Mouse (Mus musculus): ENCODE results near the gene Bicc1. TPM values are rescaled to one million over a fixed set of nuclear protein-coding genes. Genes with fewer than 3 reads are reported as not detected.

Gene Bicc1
- polyA plus RNA-seq, 1 experiment from 2014 or later = 4.9 TPM

GRCm38 (mm10) chr10:70919031-70919663, 240.4 kb downstream of the Bicc1 start:
- no peaks in the 10 kb centered on the region for H3K4me1 ChIP-seq (ENCODE audit: control insufficient read depth, insufficient read depth, low read depth, low read length)
- H3K27me3 ChIP-seq (replicated peaks; ENCODE audit: control insufficient read depth, insufficient read depth, low read length) = no peaks in the 10 kb centered on the region
- H3K36me3 ChIP-seq (ENCODE audit: control insufficient read depth, insufficient read depth, low read length) = no peaks in the 10 kb centered on the region
- no peak overlapping the region for H3K4me2 ChIP-seq (ENCODE audit: low read length)
- H3K4me3 ChIP-seq (ENCODE audit: low read length) = no peak overlapping the region
- peaks cover 4% of the 10 kb centered on the region; the same call in 1 of the 2 replicates for H3K9me3 ChIP-seq (ENCODE audit: control insufficient read depth, low read length)
- H3K27ac ChIP-seq (ENCODE audit: low read depth, low read length) = no peak overlapping the region
- no peak overlapping the region for H3K9ac ChIP-seq (ENCODE audit: low read depth, low read length)
- 76% methylated on average over 13 of the region's 13 CpGs for WGBS
- ATAC-seq = peak; percentile 40; the same call in 1 of the 2 replicates

GRCm38 (mm10) chr10:70916697-70917096, 242.8 kb downstream of the Bicc1 start:
- H3K36me3 ChIP-seq (ENCODE audit: control insufficient read depth, insufficient read depth, low read length) = no peaks in the 10 kb centered on the region
- WGBS = 95% methylated on average over 6 of the region's 6 CpGs
- H3K4me2 ChIP-seq (ENCODE audit: low read length) = no peak overlapping the region

GRCm38 (mm10) chr10:70915096-70915495, 244.4 kb downstream of the Bicc1 start:
- no peaks in the 10 kb centered on the region for H3K4me1 ChIP-seq (ENCODE audit: control insufficient read depth, insufficient read depth, low read depth, low read length)
- H3K36me3 ChIP-seq (ENCODE audit: control insufficient read depth, insufficient read depth, low read length) = no peaks in the 10 kb centered on the region
- 96% methylated on average over 6 of the region's 6 CpGs for WGBS
- no peak overlapping the region for H3K9ac ChIP-seq (ENCODE audit: low read depth, low read length)
- H3K9me3 ChIP-seq (ENCODE audit: control insufficient read depth, low read length) = peaks cover 6% of the 10 kb centered on the region; the same call in 1 of the 2 replicates
- ATAC-seq = no peak
- no peaks in the 10 kb centered on the region for H3K27me3 ChIP-seq (replicated peaks; ENCODE audit: control insufficient read depth, insufficient read depth, low read length)
- H3K27ac ChIP-seq (ENCODE audit: low read depth, low read length) = no peak overlapping the region
- no peak overlapping the region for H3K4me3 ChIP-seq (ENCODE audit: low read length)
- H3K4me2 ChIP-seq (ENCODE audit: low read length) = no peak overlapping the region

More at GRCm38 (mm10) chr10:70916697-70917096, 242.8 kb downstream of the Bicc1 start:
- no peak overlapping the region for H3K27ac ChIP-seq (ENCODE audit: low read depth, low read length)
- no peak overlapping the region for H3K9ac ChIP-seq (ENCODE audit: low read depth, low read length)
- no peak for ATAC-seq
- no peaks in the 10 kb centered on the region for H3K27me3 ChIP-seq (replicated peaks; ENCODE audit: control insufficient read depth, insufficient read depth, low read length)
- no peaks in the 10 kb centered on the region for H3K4me1 ChIP-seq (ENCODE audit: control insufficient read depth, insufficient read depth, low read depth, low read length)
- H3K9me3 ChIP-seq (ENCODE audit: control insufficient read depth, low read length) = peaks cover 6% of the 10 kb centered on the region; the same call in 1 of the 2 replicates
- no peak overlapping the region for H3K4me3 ChIP-seq (ENCODE audit: low read length)

GRCm38 (mm10) chr10:70903936-70904335, 255.6 kb downstream of the Bicc1 start:
- Histone ChIP-seq H3K4me1 (ENCODE audit: control insufficient read depth, insufficient read depth, low read depth, low read length) (no peaks in the 10 kb centered on the region), H3K9ac (ENCODE audit: low read depth, low read length) (no peak overlapping the region), H3K27ac (ENCODE audit: low read depth, low read length) (no peak overlapping the region), H3K4me2 (ENCODE audit: low read length) (no peak overlapping the region), H3K4me3 (ENCODE audit: low read length) (no peak overlapping the region), H3K9me3 (ENCODE audit: control insufficient read depth, low read length) (no peaks in the 10 kb centered on the region), H3K27me3 (replicated peaks; ENCODE audit: control insufficient read depth, insufficient read depth, low read length) (no peaks in the 10 kb centered on the region), H3K36me3 (ENCODE audit: control insufficient read depth, insufficient read depth, low read length) (no peaks in the 10 kb centered on the region)
- 57% methylated on average over 7 of the region's 7 CpGs for WGBS
- no peak for ATAC-seq

GRCm38 (mm10) chr10:70902751-70903485, 256.6 kb downstream of the Bicc1 start:
- WGBS = 59% methylated on average over 5 of the region's 5 CpGs
- H3K4me2 ChIP-seq (ENCODE audit: low read length) = no peak overlapping the region
- H3K9ac ChIP-seq (ENCODE audit: low read depth, low read length) = no peak overlapping the region
- H3K9me3 ChIP-seq (ENCODE audit: control insufficient read depth, low read length) = no peaks in the 10 kb centered on the region
- no peaks in the 10 kb centered on the region for H3K4me1 ChIP-seq (ENCODE audit: control insufficient read depth, insufficient read depth, low read depth, low read length)
- H3K4me3 ChIP-seq (ENCODE audit: low read length) = no peak overlapping the region
- H3K36me3 ChIP-seq (ENCODE audit: control insufficient read depth, insufficient read depth, low read length) = no peaks in the 10 kb centered on the region
- 0 out of 2 replicates have a peak, but pooled peaks have one; percentile 28 for ATAC-seq
- H3K27ac ChIP-seq (ENCODE audit: low read depth, low read length) = no peak overlapping the region
- no peaks in the 10 kb centered on the region for H3K27me3 ChIP-seq (replicated peaks; ENCODE audit: control insufficient read depth, insufficient read depth, low read length)

GRCm38 (mm10) chr10:70901193-70901875, 258.2 kb downstream of the Bicc1 start:
- ATAC-seq = peak; percentile 77
- H3K4me1 ChIP-seq (ENCODE audit: control insufficient read depth, insufficient read depth, low read depth, low read length) = no peaks in the 10 kb centered on the region
- no peak overlapping the region for H3K9ac ChIP-seq (ENCODE audit: low read depth, low read length)
- no peaks in the 10 kb centered on the region for H3K9me3 ChIP-seq (ENCODE audit: control insufficient read depth, low read length)
- WGBS = 61% methylated on average over 11 of the region's 11 CpGs
- H3K36me3 ChIP-seq (ENCODE audit: control insufficient read depth, insufficient read depth, low read length) = no peaks in the 10 kb centered on the region
- H3K4me3 ChIP-seq (ENCODE audit: low read length) = no peak overlapping the region
- no peaks in the 10 kb centered on the region for H3K27me3 ChIP-seq (replicated peaks; ENCODE audit: control insufficient read depth, insufficient read depth, low read length)
- no peak overlapping the region for H3K4me2 ChIP-seq (ENCODE audit: low read length)
- H3K27ac ChIP-seq (ENCODE audit: low read depth, low read length) = no peak overlapping the region

- Histone ChIP-seq H3K27ac (ENCODE audit: low read depth, low read length) (no peak overlapping the region), H3K4me2 (ENCODE audit: low read length) (no peak overlapping the region), H3K36me3 (ENCODE audit: control insufficient read depth, insufficient read depth, low read length) (no peaks in the 10 kb centered on the region), H3K9me3 (ENCODE audit: control insufficient read depth, low read length) (no peaks in the 10 kb centered on the region), H3K4me1 (ENCODE audit: control insufficient read depth, insufficient read depth, low read depth, low read length) (no peaks in the 10 kb centered on the region), H3K27me3 (replicated peaks; ENCODE audit: control insufficient read depth, insufficient read depth, low read length) (no peaks in the 10 kb centered on the region), H3K9ac (ENCODE audit: low read depth, low read length) (no peak overlapping the region), H3K4me3 (ENCODE audit: low read length) (no peak overlapping the region)
- 89% methylated on average over 8 of the region's 8 CpGs for WGBS
- no peak for ATAC-seq
Observed at GRCm38 (mm10) chr10:70895891-70896290, 263.6 kb downstream of the Bicc1 start.

GRCm38 (mm10) chr10:70878046-70878445, 281.5 kb downstream of the Bicc1 start:
- Histone ChIP-seq H3K9ac (ENCODE audit: low read depth, low read length) (no peak overlapping the region), H3K4me2 (ENCODE audit: low read length) (no peak overlapping the region), H3K9me3 (ENCODE audit: control insufficient read depth, low read length) (no peaks in the 10 kb centered on the region), H3K27ac (ENCODE audit: low read depth, low read length) (no peak overlapping the region), H3K36me3 (ENCODE audit: control insufficient read depth, insufficient read depth, low read length) (no peaks in the 10 kb centered on the region), H3K27me3 (replicated peaks; ENCODE audit: control insufficient read depth, insufficient read depth, low read length) (no peaks in the 10 kb centered on the region), H3K4me1 (ENCODE audit: control insufficient read depth, insufficient read depth, low read depth, low read length) (no peaks in the 10 kb centered on the region), H3K4me3 (ENCODE audit: low read length) (no peak overlapping the region)
- no peak for ATAC-seq
- WGBS = 59% methylated on average over 1 of the region's 1 CpGs

GRCm38 (mm10) chr10:70877631-70878030, 281.9 kb downstream of the Bicc1 start:
- H3K4me1 ChIP-seq (ENCODE audit: control insufficient read depth, insufficient read depth, low read depth, low read length) = no peaks in the 10 kb centered on the region
- H3K27me3 ChIP-seq (replicated peaks; ENCODE audit: control insufficient read depth, insufficient read depth, low read length) = no peaks in the 10 kb centered on the region
- 88% methylated on average over 8 of the region's 8 CpGs for WGBS
- ATAC-seq = no peak
- no peaks in the 10 kb centered on the region for H3K9me3 ChIP-seq (ENCODE audit: control insufficient read depth, low read length)
- no peaks in the 10 kb centered on the region for H3K36me3 ChIP-seq (ENCODE audit: control insufficient read depth, insufficient read depth, low read length)
- no peak overlapping the region for H3K4me2 ChIP-seq (ENCODE audit: low read length)
- no peak overlapping the region for H3K27ac ChIP-seq (ENCODE audit: low read depth, low read length)
- H3K4me3 ChIP-seq (ENCODE audit: low read length) = no peak overlapping the region
- H3K9ac ChIP-seq (ENCODE audit: low read depth, low read length) = no peak overlapping the region
